Mouse (Mus musculus) stomach, postnatal 0 days (tissue): ENCODE data around the gene Dnaic1.

Experiments
- CTCF ChIP-seq: IDR thresholded peaks from 2 replicates; pipeline ENCODE4 v1.5.1; 2016; ENCODE audit warnings: antibody characterized with exemption, low read depth, mild to moderate bottlenecking, moderate library complexity
- EP300 ChIP-seq: optimal IDR thresholded peaks from 2 replicates; pipeline ENCODE3; 2016; ENCODE audit warnings: antibody characterized with exemption

GRCm38 (mm10) chr4:41545985-41546384 lies 23.6 kb upstream of the Dnaic1 start:
- TF ChIP-seq CTCF (no peak), EP300 (no peak)
